Mouse (Mus musculus) limb, embryonic 13.5 days (tissue): ENCODE results near the gene Fign. TPM values are rescaled to one million over a fixed set of nuclear protein-coding genes. Genes with fewer than 3 reads are reported as not detected.

Source experiments
- ATAC-seq: fragments of 200-750 bp; cut with Nextera tagmentation; 2 replicates; pipeline ENCODE4 v1.8.0; 2017; ENCODE audit warnings: low read depth, moderate number of reproducible peaks, moderate TSS enrichment; ENCODE audit not compliant: low FRiP score
- H3K27ac ChIP-seq: fragments of 300-500 bp; sonication (generic); 2 replicates; pipeline ENCODE4 v1.5.1; 2015; ENCODE audit warnings: inconsistent platforms, mild to moderate bottlenecking, moderate library complexity
- H3K27me3 ChIP-seq: fragments of 300-500 bp; sonication (generic); 2 replicates; pipeline ENCODE4 v1.6.1; 2015; ENCODE audit warnings: mild to moderate bottlenecking, inconsistent platforms
- H3K36me3 ChIP-seq: fragments of 300-500 bp; sonication (generic); 2 replicates; pipeline ENCODE4 v1.6.1; 2015; ENCODE audit warnings: inconsistent platforms, mild to moderate bottlenecking, moderate library complexity
- H3K4me1 ChIP-seq: fragments of 300-500 bp; sonication (generic); 2 replicates; pipeline ENCODE4 v1.6.1; 2015; ENCODE audit warnings: inconsistent platforms
- H3K4me2 ChIP-seq: fragments of 300-500 bp; sonication (generic); replicated peaks from 2 replicates; pipeline ENCODE4 v1.6.1; 2015; ENCODE audit warnings: inconsistent platforms, mild to moderate bottlenecking, moderate library complexity
- H3K4me3 ChIP-seq: fragments of 300-500 bp; sonication (generic); 2 replicates; pipeline ENCODE4 v1.5.1; 2015; ENCODE audit warnings: moderate library complexity, mild to moderate bottlenecking, inconsistent platforms
- H3K9ac ChIP-seq: fragments of 300-500 bp; sonication (generic); 2 replicates; pipeline ENCODE4 v1.6.1; 2015; ENCODE audit warnings: mild to moderate bottlenecking, inconsistent platforms
- H3K9me3 ChIP-seq: fragments of 300-500 bp; sonication (generic); 2 replicates; pipeline ENCODE4 v1.6.1; 2016; ENCODE audit warnings: inconsistent platforms
- WGBS: fragments of 180-500 bp; shearing (Covaris S2); methylation state at CpG from one replicate; pipeline ENCODE4 v1.1.7; 2015; 5-methylcytosine and 5-hydroxymethylcytosine counted together
- polyA plus RNA-seq: library from polyadenylated mRNA; unstranded; fragments of >200 nt; fragmentation: Nextera tagmentation; extraction: Ambion mirVana; gene quantifications from 2 replicates; pipeline ENCODE4 v1.2.1, GENCODE M21; 2015

Gene Fign
- polyA plus RNA-seq, result 6.1 and 6.4 TPM in 2 replicates

- peaks cover 18% of the 10 kb centered on the region for H3K4me1 ChIP-seq
- ATAC-seq, result peak; percentile 88
- no peaks in the 10 kb centered on the region; the same call in 1 of the 2 replicates for H3K27me3 ChIP-seq
- under 1% methylated on average over 49 of the region's 85 CpGs for WGBS
- H3K9me3 ChIP-seq, result no peaks in the 10 kb centered on the region
- H3K4me2 ChIP-seq, result peak within 1 kb of the TSS; percentile 81
- peak within 1 kb of the TSS; percentile 76 for H3K4me3 ChIP-seq
- peak within 1 kb of the TSS; percentile 96 for H3K27ac ChIP-seq
- H3K36me3 ChIP-seq, result no peaks in the 10 kb centered on the region
- peak within 1 kb of the TSS; percentile 91 for H3K9ac ChIP-seq
Measured at GRCm38 (mm10) chr2:64097937-64098617, at the start of gene Fign. Gene Fign (minus strand): TSS chr2:64098038.

- peaks cover 8% of the 10 kb centered on the region; the same call in 1 of the 2 replicates for H3K4me1 ChIP-seq
- no peaks in the 10 kb centered on the region for H3K36me3 ChIP-seq
- H3K4me3 ChIP-seq, result no peak overlapping the region
- H3K4me2 ChIP-seq, result no peak overlapping the region
- WGBS, result 79% methylated on average over 4 of the region's 4 CpGs
- H3K27me3 ChIP-seq, result no peaks in the 10 kb centered on the region
- no peak overlapping the region for H3K27ac ChIP-seq
- H3K9me3 ChIP-seq, result no peaks in the 10 kb centered on the region
- no peak for ATAC-seq
- no peak overlapping the region for H3K9ac ChIP-seq
Measured at GRCm38 (mm10) chr2:64133597-64133996, 35.8 kb upstream of the Fign start.

DNA sequence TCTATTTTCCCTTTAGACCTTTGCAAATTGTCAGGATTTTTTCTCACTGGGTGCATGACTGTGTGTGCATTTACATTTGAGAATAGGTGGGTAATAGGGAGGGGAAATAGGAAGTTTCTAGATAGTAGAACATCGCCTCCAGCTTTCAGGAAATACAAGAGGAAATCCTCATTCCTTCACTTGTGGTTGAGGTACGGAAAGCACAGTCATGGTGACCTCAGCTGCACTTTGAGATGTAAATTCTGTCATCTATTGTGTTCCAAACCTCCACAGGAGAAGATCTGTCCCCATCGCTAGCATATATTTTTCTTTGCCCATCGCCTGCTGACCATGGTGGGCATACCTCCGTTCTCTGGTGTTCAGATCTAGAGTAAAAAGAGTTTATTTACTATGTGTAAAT lies 22.7 kb upstream of the Fign start:
- WGBS, result 90% methylated on average over 5 of the region's 5 CpGs
- Histone ChIP-seq H3K4me3 (no peak overlapping the region), H3K36me3 (no peaks in the 10 kb centered on the region), H3K9me3 (no peaks in the 10 kb centered on the region), H3K9ac (no peak overlapping the region), H3K4me2 (no peak overlapping the region), H3K27ac (no peak overlapping the region), H3K27me3 (no peaks in the 10 kb centered on the region), H3K4me1 (no peaks in the 10 kb centered on the region)
- no peak for ATAC-seq

DNA sequence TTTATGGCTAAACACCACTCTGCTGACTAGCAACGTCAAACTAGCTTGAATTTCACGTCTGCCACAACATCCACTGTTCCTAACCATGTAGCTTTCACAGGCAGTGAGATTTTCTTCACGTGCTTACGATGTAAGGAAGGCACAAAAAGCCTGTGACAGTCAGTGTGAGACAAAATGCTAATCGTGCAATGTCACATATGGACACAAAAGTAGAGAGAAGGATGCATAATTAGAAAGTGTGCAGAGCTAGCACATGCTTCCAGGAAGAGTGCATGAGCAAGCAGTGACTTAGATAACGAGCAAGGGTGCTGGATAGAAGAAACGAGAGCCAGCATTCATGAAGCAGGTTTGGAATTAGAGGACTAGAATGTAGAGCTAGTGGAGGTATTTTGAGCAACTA lies 18.8 kb upstream of the Fign start:
- H3K36me3 ChIP-seq, result no peaks in the 10 kb centered on the region
- 58% methylated on average over 7 of the region's 7 CpGs for WGBS
- H3K4me2 ChIP-seq, result no peak overlapping the region
- no peak for ATAC-seq
- no peaks in the 10 kb centered on the region for H3K9me3 ChIP-seq
- no peaks in the 10 kb centered on the region for H3K27me3 ChIP-seq
- H3K27ac ChIP-seq, result no peak overlapping the region
- H3K9ac ChIP-seq, result no peak overlapping the region
- no peak overlapping the region for H3K4me3 ChIP-seq
- H3K4me1 ChIP-seq, result no peaks in the 10 kb centered on the region

- Histone ChIP-seq H3K9ac (no peak overlapping the region), H3K4me1 (no peaks in the 10 kb centered on the region), H3K4me2 (no peak overlapping the region), H3K4me3 (no peak overlapping the region), H3K27ac (no peak overlapping the region), H3K9me3 (no peaks in the 10 kb centered on the region), H3K36me3 (no peaks in the 10 kb centered on the region), H3K27me3 (no peaks in the 10 kb centered on the region)
- no peak for ATAC-seq
- WGBS, result 85% methylated on average over 3 of the region's 3 CpGs
Measured at GRCm38 (mm10) chr2:64111133-64111532, 13.3 kb upstream of the Fign start.

DNA sequence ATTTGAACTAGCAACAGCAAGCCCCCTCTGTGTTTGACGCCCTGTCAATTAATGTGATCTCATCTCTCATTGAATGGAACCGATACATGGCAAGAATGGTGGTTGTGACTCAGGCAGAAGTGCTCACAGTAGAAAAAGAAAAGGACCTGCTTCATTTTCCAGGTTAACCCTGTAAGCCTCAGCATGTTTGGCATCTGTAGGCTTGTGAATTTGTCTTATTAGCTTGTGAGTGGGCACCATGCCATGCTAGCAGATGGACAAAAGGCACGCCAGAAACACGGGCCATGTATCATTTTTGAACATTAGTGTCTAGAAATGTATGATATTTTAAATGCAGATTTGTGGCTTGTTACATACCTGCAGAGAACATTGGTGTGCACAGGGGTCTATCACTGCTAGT lies 12.0 kb upstream of the Fign start:
- no peaks in the 10 kb centered on the region for H3K27me3 ChIP-seq
- H3K9ac ChIP-seq, result no peak overlapping the region
- no peaks in the 10 kb centered on the region for H3K9me3 ChIP-seq
- H3K4me2 ChIP-seq, result no peak overlapping the region
- no peak for ATAC-seq
- no peak overlapping the region for H3K4me3 ChIP-seq
- H3K4me1 ChIP-seq, result no peaks in the 10 kb centered on the region
- 89% methylated on average over 4 of the region's 4 CpGs for WGBS
- H3K36me3 ChIP-seq, result no peaks in the 10 kb centered on the region
- H3K27ac ChIP-seq, result no peak overlapping the region

DNA sequence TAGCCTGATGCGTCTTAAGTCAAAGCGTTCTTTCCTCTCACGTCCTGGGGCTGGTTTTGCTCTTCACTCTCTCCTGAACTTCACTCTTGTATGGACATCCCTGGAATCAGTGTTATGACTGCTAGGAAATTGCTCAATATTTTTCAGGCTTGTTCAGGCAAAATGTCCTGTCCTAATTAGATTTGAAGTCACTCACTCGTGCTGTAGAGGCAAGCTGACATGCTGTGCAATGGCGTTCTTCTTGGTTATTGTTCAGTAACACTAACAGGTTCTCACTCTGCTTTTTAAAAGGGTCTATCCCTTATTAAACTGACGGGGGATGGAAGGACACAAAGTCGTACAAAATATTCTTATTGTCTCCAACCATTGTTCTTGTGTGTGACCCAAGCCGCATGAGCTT lies 10.2 kb upstream of the Fign start:
- no peaks in the 10 kb centered on the region for H3K27me3 ChIP-seq
- no peaks in the 10 kb centered on the region for H3K4me1 ChIP-seq
- H3K9ac ChIP-seq, result no peak overlapping the region
- 79% methylated on average over 8 of the region's 8 CpGs for WGBS
- no peaks in the 10 kb centered on the region for H3K36me3 ChIP-seq
- ATAC-seq, result no peak
- no peak overlapping the region for H3K4me3 ChIP-seq
- no peaks in the 10 kb centered on the region for H3K9me3 ChIP-seq
- H3K27ac ChIP-seq, result no peak overlapping the region
- no peak overlapping the region for H3K4me2 ChIP-seq

DNA sequence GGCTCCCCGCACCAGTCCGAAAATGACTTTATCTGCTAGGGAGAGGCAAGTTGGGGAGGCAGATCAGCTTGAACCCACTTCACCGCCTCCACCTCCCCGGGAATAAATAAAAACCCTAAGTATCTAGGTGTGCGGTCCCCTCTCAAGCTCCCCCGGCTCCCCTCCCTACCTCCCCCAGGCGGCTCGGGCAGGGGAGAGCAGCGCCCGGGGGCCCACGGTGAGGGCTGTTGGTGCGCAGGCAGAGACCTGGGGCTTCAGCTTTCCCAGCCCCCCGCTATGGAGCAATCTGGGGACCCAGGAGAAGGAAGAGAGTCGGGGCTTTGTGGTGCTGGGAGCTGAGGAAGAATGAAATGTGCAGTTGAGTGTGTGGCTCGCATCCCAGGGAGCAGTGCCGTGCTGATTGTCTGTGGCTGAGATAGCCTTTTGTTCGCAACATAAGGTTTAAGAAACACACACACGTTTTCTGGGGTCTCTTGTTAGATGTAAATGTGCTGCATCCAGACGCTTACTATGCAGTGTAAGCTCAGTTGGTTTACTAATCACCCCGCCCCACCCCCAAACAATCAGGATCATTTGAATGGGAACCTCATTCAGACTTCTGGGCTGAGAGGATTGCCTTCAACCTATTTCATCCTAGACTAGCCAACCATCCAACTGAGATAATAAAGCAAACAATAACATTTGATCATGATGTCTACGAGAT lies 931 bp upstream of the Fign start:
- no peaks in the 10 kb centered on the region for H3K36me3 ChIP-seq
- H3K4me2 ChIP-seq, result peak overlapping the region; percentile 81
- WGBS, result 4% methylated on average over 21 of the region's 21 CpGs
- ATAC-seq, result peak; percentile 72
- H3K9ac ChIP-seq, result peak overlapping the region; percentile 91
- no peaks in the 10 kb centered on the region; the same call in 1 of the 2 replicates for H3K27me3 ChIP-seq
- peak overlapping the region; percentile 96 for H3K27ac ChIP-seq
- peak overlapping the region; percentile 76 for H3K4me3 ChIP-seq
- no peaks in the 10 kb centered on the region for H3K9me3 ChIP-seq
- H3K4me1 ChIP-seq, result peaks cover 18% of the 10 kb centered on the region

GRCm38 (mm10) chr2:64096721-64097411 lies 972 bp downstream of the Fign start:
- H3K27ac ChIP-seq, result no peak overlapping the region; the same call in 1 of the 2 replicates
- WGBS, result 0% methylated on average over 12 of the region's 12 CpGs
- peaks cover 18% of the 10 kb centered on the region for H3K4me1 ChIP-seq
- no peaks in the 10 kb centered on the region for H3K9me3 ChIP-seq
- H3K9ac ChIP-seq, result peak overlapping the region; percentile 91
- no peak for ATAC-seq
- no peaks in the 10 kb centered on the region; the same call in 1 of the 2 replicates for H3K27me3 ChIP-seq
- no peaks in the 10 kb centered on the region for H3K36me3 ChIP-seq
- peak overlapping the region; percentile 76 for H3K4me3 ChIP-seq
- H3K4me2 ChIP-seq, result peak overlapping the region; percentile 81

GRCm38 (mm10) chr2:64096176-64096575 lies 1.7 kb downstream of the Fign start:
- H3K27ac ChIP-seq, result no peak overlapping the region
- H3K4me2 ChIP-seq, result peak overlapping the region; percentile 81
- no peaks in the 10 kb centered on the region for H3K36me3 ChIP-seq
- H3K9me3 ChIP-seq, result no peaks in the 10 kb centered on the region
- no peaks in the 10 kb centered on the region; the same call in 1 of the 2 replicates for H3K27me3 ChIP-seq
- no peak overlapping the region for H3K9ac ChIP-seq
- no peak for ATAC-seq
- H3K4me1 ChIP-seq, result peaks cover 18% of the 10 kb centered on the region
- WGBS, result 39% methylated on average over 5 of the region's 5 CpGs
- H3K4me3 ChIP-seq, result peak overlapping the region; percentile 76

DNA sequence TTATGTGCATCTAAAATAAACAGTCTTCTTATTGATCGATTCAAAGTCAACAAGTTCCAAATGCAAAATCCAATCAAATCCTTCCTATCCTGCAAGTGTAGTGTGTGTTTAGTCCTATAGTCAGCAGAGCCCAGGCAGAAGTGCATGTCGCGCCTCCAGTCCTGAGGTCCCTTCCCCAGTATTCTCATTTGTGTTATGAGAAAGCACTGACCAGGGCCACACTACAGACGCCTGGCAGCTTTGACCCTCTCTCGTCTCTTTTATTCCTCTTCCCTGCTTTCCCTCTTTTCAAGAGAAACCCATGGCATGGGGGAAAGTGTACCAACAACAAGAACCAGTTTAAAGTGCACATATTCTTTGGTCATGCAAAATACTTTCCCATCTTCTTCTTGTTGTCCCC lies 2.3 kb downstream of the Fign start:
- peak overlapping the region; percentile 59 for H3K4me2 ChIP-seq
- H3K4me3 ChIP-seq, result peak overlapping the region; percentile 30
- no peak overlapping the region for H3K9ac ChIP-seq
- peaks cover 18% of the 10 kb centered on the region for H3K4me1 ChIP-seq
- 27% methylated on average over 5 of the region's 5 CpGs for WGBS
- no peak for ATAC-seq
- no peaks in the 10 kb centered on the region for H3K36me3 ChIP-seq
- no peaks in the 10 kb centered on the region for H3K9me3 ChIP-seq
- H3K27ac ChIP-seq, result no peak overlapping the region
- no peaks in the 10 kb centered on the region; the same call in 1 of the 2 replicates for H3K27me3 ChIP-seq

GRCm38 (mm10) chr2:64093087-64093486 lies 4.8 kb downstream of the Fign start:
- H3K4me1 ChIP-seq, result peaks cover 13% of the 10 kb centered on the region
- ATAC-seq, result no peak
- H3K4me3 ChIP-seq, result no peak overlapping the region
- H3K4me2 ChIP-seq, result no peak overlapping the region
- H3K9me3 ChIP-seq, result no peaks in the 10 kb centered on the region
- no peak overlapping the region for H3K27ac ChIP-seq
- no peaks in the 10 kb centered on the region for H3K36me3 ChIP-seq
- WGBS, result 66% methylated on average over 6 of the region's 6 CpGs
- no peaks in the 10 kb centered on the region; the same call in 1 of the 2 replicates for H3K27me3 ChIP-seq
- no peak overlapping the region for H3K9ac ChIP-seq
